Mouse (Mus musculus) midbrain, postnatal 0 days (tissue): Measurements from ENCODE around the gene Iffo1. TPM values are rescaled to one million over a fixed set of nuclear protein-coding genes. Genes with fewer than 3 reads are reported as not detected.
A peak's percentile ranks its signal among the peaks of the same experiment; 100 is the strongest.
"Not testable (repeated sequence)": the region's sequence is repeated elsewhere in the genome, so short reads cannot be mapped to it uniquely, and the experiment has no call there.

ENCODE experiments used
- ATAC-seq: fragments of 200-750 bp; cut with Nextera tagmentation; 2 replicates; pipeline ENCODE4 v1.8.0; 2017; ENCODE audit warnings: moderate number of reproducible peaks, mild to moderate bottlenecking, moderate TSS enrichment, moderate library complexity; ENCODE audit not compliant: low FRiP score
- DNase-seq: peaks from one replicate; pipeline ENCODE4 v3.0.0-alpha.2; 2015; ENCODE audit warnings: low spot score
- H3K27ac ChIP-seq: fragments of 300-500 bp; sonication (generic); 2 replicates; pipeline ENCODE4 v1.5.1; 2014; ENCODE audit warnings: low read depth, mild to moderate bottlenecking, low read length, mixed read lengths
- H3K27me3 ChIP-seq: fragments of 300-500 bp; sonication (generic); 2 replicates; pipeline ENCODE4 v1.6.1; 2014; ENCODE audit warnings: low read length, control low read depth, mixed read lengths; ENCODE audit not compliant: insufficient read depth
- H3K36me3 ChIP-seq: fragments of 300-500 bp; sonication (generic); 2 replicates; pipeline ENCODE4 v1.6.1; 2014; ENCODE audit warnings: low read length, control low read depth, mixed read lengths; ENCODE audit not compliant: insufficient read depth
- H3K4me1 ChIP-seq: fragments of 300-500 bp; sonication (generic); 2 replicates; pipeline ENCODE4 v1.6.1; 2014; ENCODE audit warnings: mild to moderate bottlenecking, control low read depth, antibody characterized with exemption, low read length, mixed read lengths; ENCODE audit not compliant: insufficient read depth
- H3K4me2 ChIP-seq: fragments of 300-500 bp; sonication (generic); 2 replicates; pipeline ENCODE4 v1.6.1; 2014; ENCODE audit warnings: low read depth, mild to moderate bottlenecking, low read length, mixed read lengths; ENCODE audit not compliant: poor library complexity, severe bottlenecking
- H3K4me3 ChIP-seq: fragments of 300-500 bp; sonication (generic); 2 replicates; pipeline ENCODE4 v1.5.1; 2014; ENCODE audit warnings: low read depth, mild to moderate bottlenecking, low read length, moderate library complexity
- H3K9ac ChIP-seq: fragments of 300-500 bp; sonication (generic); replicated peaks from 2 replicates; pipeline ENCODE4 v1.6.1; 2014; ENCODE audit warnings: mild to moderate bottlenecking, low read length, moderate library complexity, mixed read lengths; ENCODE audit not compliant: poor library complexity, severe bottlenecking
- H3K9me3 ChIP-seq: fragments of 300-500 bp; sonication (generic); 2 replicates; pipeline ENCODE4 v1.6.1; 2016; ENCODE audit warnings: low read length, control low read depth
- CTCF ChIP-seq: IDR thresholded peaks from 2 replicates; pipeline ENCODE4 v1.5.1; 2016; ENCODE audit warnings: antibody characterized with exemption, mild to moderate bottlenecking
- WGBS: fragments of 180-500 bp; shearing (Covaris S2); extraction: QIAGEN DNeasy Blood & Tissue Kit; methylation state at CpG from one replicate; pipeline ENCODE4 v1.1.7; 2014; 5-methylcytosine and 5-hydroxymethylcytosine counted together
- polyA plus RNA-seq: library from polyadenylated mRNA; unstranded; fragments of >200 nt; fragmentation: Nextera tagmentation; extraction: Ambion mirVana; gene quantifications from 2 replicates; pipeline ENCODE4 v1.2.1, GENCODE M21; 2015
- total RNA-seq: library from RNA; depleted of rRNA; stranded (reverse); fragments of >200 nt; gene quantifications from 2 replicates; pipeline ENCODE4 v1.2.3, GENCODE M21; 2014

Gene Iffo1
- total and polyA plus RNA-seq, 2 experiments from 2014 or later, result 20.4 to 33.9 TPM

DNA sequence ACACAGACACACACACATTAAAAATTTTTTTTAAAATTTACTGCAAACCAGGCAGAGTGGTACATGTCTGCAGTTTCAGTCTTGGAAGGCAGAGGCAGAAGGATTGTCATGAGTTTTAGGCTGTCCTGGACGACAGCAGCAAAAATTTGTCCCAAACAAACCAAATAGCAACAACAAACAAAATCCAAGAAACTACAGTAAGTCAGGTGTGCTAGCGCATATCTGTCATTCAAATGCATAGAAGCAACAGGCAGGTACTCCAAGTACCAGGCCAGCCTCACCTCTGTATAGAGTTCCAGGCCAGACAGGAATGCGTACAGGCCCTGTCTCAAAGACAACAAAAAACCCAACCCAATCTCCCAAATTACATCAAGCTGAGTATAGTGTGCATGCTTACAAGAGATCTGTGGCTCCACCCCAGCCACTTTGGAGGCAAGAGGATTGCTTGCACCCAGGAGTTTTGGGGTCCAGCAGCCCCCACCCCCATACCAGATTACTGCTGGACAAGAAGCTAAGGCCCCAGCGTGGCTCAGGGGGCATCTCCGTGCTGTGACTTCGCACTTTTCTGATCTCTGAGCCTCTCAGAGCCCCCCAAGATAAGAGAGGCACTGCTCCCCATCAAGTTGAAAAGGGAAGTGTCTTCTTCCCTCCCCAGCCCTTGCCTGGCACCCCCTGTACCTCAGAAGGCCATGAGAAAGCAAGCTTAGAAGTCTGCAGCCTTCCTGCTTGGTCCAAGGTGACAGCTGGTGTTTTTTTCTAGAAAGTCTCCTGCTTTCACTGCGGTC lies 14.9 kb downstream of the Iffo1 start:
- 82% methylated on average over 7 of the region's 7 CpGs for WGBS
- Histone ChIP-seq H3K9ac (0 out of 2 replicates have a peak overlapping the region, but pooled peaks have one; percentile 4), H3K4me3 (no peak overlapping the region), H3K4me2 (no peak overlapping the region), H3K27ac (no peak overlapping the region), H3K4me1 (peaks cover 5% of the 10 kb centered on the region; the same call in 1 of the 2 replicates), H3K36me3 (peaks cover 45% of the 10 kb centered on the region), H3K9me3 (no peaks in the 10 kb centered on the region), H3K27me3 (no peaks in the 10 kb centered on the region)
- no peak for ATAC-seq
- TF ChIP-seq CTCF, result no peak
- no peak for DNase-seq

DNA sequence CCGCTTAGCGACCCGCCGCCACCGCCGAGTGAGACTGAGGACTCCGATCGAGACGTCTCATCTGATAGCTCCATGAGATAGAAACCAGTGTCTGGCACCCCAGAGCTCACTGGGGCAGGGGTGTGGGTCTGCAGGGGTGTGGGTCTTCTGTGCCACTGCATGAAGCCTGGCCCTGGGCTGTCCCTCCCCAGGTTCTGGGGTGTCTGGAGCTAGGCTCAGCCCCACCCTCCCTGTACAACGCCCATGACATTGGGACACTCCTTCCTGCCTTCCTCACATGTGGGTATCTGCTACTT lies 15.5 kb downstream of the Iffo1 start:
- Histone ChIP-seq H3K27me3 (no peaks in the 10 kb centered on the region), H3K36me3 (peaks cover 41% of the 10 kb centered on the region), H3K4me2 (no peak overlapping the region), H3K4me3 (no peak overlapping the region), H3K4me1 (peaks cover 5% of the 10 kb centered on the region; the same call in 1 of the 2 replicates), H3K9me3 (no peaks in the 10 kb centered on the region), H3K27ac (no peak overlapping the region; the same call in 1 of the 2 replicates), H3K9ac (no peak overlapping the region)
- DNase-seq, result no peak
- 46% methylated on average over 10 of the region's 10 CpGs for WGBS
- no peak for ATAC-seq
- TF ChIP-seq CTCF, result no peak

DNA sequence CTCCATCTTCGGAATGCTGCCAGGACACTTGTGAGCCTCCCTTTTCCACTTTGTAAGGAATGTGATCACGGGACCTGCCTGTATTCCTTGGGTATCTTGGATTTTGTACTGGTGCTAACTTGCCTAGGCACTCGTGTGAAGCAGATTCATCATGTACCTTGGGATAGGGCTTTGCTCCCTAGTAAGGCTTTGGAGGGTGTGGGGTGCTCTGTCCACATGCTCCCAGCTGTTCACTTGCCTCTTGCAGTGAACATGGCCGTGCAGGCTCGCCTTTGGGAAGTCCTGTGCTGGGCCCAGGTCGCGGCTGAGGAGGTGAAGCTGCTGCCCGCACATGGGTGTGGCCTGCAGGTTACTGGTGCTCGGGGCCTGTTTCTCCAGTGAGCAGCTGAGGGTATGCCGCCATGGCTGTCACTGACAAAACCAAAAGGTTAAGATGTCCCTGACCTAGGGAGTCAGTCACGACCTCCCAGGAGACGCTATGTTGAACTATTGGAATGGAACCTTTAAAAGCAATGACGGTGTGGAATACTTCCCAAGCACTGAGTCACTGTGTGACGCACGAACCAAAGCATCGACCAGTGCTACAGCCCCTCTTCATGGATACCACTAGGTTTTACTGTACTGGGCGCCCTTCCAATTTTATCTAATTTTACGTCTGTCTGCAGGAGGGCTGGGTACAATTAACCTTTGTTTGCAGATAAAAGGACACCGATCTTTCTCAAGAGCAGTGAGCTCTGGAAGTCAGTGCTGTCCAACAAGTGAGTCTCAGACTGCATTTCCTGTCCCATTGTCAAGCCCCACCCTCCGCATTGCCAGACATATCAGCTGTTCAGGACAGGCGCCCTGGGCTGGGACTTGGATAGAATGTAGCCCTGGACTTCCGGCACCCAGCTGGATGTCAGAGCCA lies 16.1 kb downstream of the Iffo1 start:
- TF ChIP-seq CTCF, result no peak
- H3K4me2 ChIP-seq, result no peak overlapping the region
- DNase-seq, result peak; percentile 46
- ATAC-seq, result no peak
- H3K27ac ChIP-seq, result no peak overlapping the region
- no peaks in the 10 kb centered on the region for H3K9me3 ChIP-seq
- H3K4me3 ChIP-seq, result no peak overlapping the region
- H3K9ac ChIP-seq, result no peak overlapping the region
- H3K27me3 ChIP-seq, result no peaks in the 10 kb centered on the region
- H3K4me1 ChIP-seq, result peaks cover 5% of the 10 kb centered on the region; the same call in 1 of the 2 replicates
- WGBS, result 19% methylated on average over 22 of the region's 22 CpGs
- peaks cover 36% of the 10 kb centered on the region for H3K36me3 ChIP-seq

DNA sequence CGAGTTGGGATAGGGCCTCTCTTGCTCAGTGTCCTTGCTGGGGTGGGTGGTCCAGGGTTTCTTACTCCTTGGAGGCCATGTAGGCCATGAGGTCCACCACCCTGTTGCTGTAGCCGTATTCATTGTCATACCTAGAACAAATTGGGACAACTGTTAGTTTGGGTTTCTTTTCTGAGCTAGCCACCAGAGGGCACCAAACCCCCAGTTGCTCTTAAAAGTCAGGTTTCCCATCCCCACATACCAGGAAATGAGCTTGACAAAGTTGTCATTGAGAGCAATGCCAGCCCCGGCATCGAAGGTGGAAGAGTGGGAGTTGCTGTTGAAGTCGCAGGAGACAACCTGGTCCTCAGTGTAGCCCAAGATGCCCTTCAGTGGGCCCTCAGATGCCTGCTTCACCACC lies 16.9 kb downstream of the Iffo1 start:
- H3K9me3 ChIP-seq, H3K4me1 ChIP-seq, H3K27me3 ChIP-seq, H3K4me2 ChIP-seq, H3K27ac ChIP-seq, ATAC-seq, H3K9ac ChIP-seq, H3K4me3 ChIP-seq: not testable (repeated sequence)
- DNase-seq, result peak; percentile 83
- H3K36me3 ChIP-seq, result peaks cover 31% of the 10 kb centered on the region
- TF ChIP-seq CTCF, result peak; percentile 76
- WGBS, result 3% methylated on average over 3 of the region's 5 CpGs

DNA sequence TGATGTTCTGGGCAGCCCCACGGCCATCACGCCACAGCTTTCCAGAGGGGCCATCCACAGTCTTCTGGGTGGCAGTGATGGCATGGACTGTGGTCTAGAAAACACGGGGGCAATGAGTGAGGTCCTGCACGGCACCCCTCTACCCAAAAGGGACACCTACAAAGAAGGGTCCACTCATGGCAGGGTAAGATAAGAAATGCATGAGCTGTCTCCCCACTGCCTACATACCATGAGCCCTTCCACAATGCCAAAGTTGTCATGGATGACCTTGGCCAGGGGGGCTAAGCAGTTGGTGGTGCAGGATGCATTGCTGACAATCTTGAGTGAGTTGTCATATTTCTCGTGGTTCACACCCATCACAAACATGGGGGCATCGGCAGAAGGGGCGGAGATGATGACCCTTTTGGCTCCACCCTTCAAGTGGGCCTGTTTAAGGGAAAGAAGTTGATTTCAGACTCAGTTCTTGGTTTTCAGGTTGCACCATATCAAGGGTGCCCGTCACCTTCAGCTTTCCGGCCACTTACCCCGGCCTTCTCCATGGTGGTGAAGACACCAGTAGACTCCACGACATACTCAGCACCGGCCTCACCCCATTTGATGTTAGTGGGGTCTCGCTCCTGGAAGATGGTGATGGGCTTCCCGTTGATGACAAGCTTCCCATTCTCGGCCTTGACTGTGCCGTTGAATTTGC lies 17.7 kb downstream of the Iffo1 start:
- peaks cover 28% of the 10 kb centered on the region for H3K36me3 ChIP-seq
- not testable (repeated sequence) for H3K27ac ChIP-seq, H3K4me3 ChIP-seq, H3K9me3 ChIP-seq, H3K4me2 ChIP-seq, ATAC-seq, DNase-seq, H3K9ac ChIP-seq, H3K27me3 ChIP-seq
- H3K4me1 ChIP-seq, result peaks cover 11% of the 10 kb centered on the region; the same call in 1 of the 2 replicates
- WGBS, result 77% methylated on average over 10 of the region's 16 CpGs
